Mouse (Mus musculus): ENCODE results near the gene Gm21970.
A peak's percentile ranks its signal among the peaks of the same experiment; 100 is the strongest.

The Gm21970 gene

GRCm38 (mm10) chr16:91401569-91402165 lies 10.1 kb downstream of the Gm21970 start:
- no peak for DNase-seq (ENCODE audit: low read depth, low spot score)

- DNase-seq (ENCODE audit: low read depth, low spot score) = no peak
Measured at GRCm38 (mm10) chr16:91403784-91404183, 12.3 kb downstream of the Gm21970 start.

- no peak for DNase-seq (ENCODE audit: low read depth, low spot score)
Measured at GRCm38 (mm10) chr16:91404187-91404586, 12.7 kb downstream of the Gm21970 start.

GRCm38 (mm10) chr16:91404828-91405577 lies 13.5 kb downstream of the Gm21970 start:
- no peak for DNase-seq (ENCODE audit: low read depth, low spot score)

GRCm38 (mm10) chr16:91405640-91406584 lies 14.4 kb downstream of the Gm21970 start, which contains the start of gene Il10rb:
Gene Il10rb, plus strand, starts transcription at chr16:91406164.
- peak; percentile 83 for DNase-seq (ENCODE audit: low read depth, low spot score)

GRCm38 (mm10) chr16:91406585-91407220 lies 15.2 kb downstream of the Gm21970 start:
- DNase-seq (ENCODE audit: low read depth, low spot score) = no peak

DNA sequence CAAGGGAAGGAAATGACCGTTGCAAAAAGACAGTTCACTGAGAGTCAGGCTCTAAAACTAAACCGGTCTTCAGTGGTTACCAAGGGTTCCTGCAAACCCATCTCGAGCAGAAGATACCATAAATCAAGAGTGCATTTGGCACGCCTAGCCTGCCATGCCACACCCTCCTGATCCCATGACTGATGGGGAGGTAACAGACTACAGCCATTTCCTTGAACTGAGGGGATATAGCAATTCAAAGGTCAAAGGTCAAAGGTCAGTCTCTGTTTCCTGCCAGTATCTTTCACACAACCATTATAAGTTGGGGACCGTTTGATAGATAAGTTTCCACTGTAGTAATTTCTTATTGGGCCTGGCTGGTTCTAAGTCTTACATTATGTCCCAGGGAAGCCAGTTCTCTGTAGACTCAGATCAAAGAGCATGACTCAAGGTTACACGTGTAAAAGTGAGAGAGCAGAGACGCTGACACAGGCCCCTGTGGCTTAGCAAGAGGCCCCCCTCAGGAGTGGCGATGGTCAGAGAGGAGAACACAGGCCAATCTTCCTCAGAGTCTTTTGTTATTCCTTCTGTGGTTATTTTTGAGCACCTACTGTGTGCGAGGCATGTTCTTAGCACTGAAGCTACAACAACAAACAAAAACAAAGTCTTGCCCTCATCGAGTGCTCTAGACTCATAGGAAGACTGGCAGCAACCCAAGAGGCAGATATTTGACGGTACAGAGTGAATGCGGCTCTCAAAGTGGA lies 21.8 kb downstream of the Gm21970 start:
- peak; percentile 66 for DNase-seq (ENCODE audit: low read depth, low spot score)

DNA sequence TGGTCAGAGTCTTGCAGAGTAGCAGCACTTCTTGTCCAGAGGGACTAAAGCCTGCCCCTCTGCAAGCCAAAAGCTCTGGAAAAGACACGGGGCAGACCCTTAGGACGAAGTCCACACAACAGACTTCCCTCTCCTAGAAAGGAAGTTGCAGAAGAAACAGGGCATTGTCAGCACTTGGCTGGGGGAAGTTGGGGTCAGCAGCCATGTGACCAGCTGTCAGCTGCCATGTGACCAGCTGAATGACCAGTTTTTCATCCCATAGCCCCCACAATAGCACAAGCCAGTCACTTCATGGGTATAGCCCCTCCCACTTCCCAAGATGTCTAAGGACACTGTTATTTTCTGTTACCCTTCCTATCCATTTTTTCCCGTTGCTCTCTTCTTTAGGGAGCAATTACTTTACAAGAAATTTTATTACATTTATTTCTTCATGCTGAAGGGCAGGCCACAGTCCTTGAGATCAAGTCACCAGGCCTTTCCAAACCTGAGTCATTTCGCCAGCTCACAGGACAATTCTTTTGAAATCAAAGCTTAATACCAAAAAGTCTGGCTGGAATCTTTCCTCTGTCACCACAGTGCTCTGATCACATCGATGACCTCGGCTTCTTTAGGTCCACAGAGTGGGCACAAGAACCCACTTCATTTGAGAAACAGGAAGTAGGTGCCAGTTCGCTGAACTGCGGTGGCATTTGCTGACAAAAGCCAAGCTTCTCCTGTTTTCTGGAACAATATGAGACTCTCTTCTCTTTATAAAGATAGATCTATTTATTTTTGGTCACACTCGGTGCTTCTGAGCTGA lies 24.1 kb downstream of the Gm21970 start:
- DNase-seq (ENCODE audit: low read depth, low spot score) = no peak

GRCm38 (mm10) chr16:91416357-91416756 lies 24.8 kb downstream of the Gm21970 start:
- DNase-seq (ENCODE audit: low read depth, low spot score) = no peak

- DNase-seq (ENCODE audit: low read depth, low spot score) = no peak
Measured at GRCm38 (mm10) chr16:91416938-91417337, 25.4 kb downstream of the Gm21970 start.

- no peak for DNase-seq (ENCODE audit: low read depth, low spot score)
Measured at GRCm38 (mm10) chr16:91418531-91418930, 27.0 kb downstream of the Gm21970 start.

GRCm38 (mm10) chr16:91425816-91426215 lies 34.3 kb downstream of the Gm21970 start:
- DNase-seq (ENCODE audit: low read depth, low spot score) = no peak

GRCm38 (mm10) chr16:91426586-91426985 lies 35.1 kb downstream of the Gm21970 start:
- no peak for DNase-seq (ENCODE audit: low read depth, low spot score)

DNA sequence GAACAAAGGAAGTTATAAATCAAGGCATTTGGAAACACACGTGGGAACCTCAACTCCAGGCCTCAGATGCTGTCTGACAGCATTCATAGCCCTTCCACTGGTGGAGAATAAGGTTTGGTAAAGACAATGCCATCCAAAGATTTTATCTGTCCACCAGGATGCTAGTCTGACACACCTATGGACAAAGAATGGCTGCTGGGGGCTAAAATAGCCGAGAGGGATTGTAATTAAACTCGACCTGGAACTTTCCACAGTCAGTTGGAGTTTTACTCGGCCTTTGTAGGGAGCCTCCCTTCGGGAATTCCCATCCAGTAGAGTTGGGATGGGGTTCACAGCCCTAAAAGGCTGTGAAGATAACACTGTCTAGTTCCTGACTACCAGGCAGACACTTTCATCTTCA lies 35.9 kb downstream of the Gm21970 start:
- no peak for DNase-seq (ENCODE audit: low read depth, low spot score)

DNA sequence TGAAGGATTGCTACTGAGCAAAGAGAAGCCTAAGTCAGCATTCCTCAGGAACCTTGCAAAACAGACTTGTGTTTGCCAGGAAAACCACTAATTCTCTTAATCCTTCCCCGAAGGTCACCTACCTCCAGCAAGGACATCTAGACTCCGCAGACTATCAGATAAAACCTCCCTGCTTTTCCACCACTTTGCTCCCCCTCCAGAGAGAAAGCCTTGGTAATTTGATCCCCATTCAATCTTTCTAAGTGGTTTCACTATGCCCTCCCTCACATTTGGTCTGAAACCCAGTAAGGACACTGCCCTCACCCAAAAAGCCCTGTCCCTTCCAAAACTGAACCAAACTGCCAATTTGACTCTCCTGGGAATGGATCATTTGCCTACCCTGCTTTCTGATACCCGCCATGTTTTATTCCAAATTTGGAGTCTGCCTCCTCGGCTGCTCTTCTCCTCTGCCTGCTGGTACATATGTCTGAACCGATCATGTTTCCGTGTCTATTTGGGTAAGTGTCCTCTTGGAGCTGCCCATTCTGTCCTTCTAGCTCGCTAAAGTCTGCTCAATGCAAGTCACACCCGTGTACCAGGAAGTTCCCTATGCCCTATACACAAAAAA lies 36.8 kb downstream of the Gm21970 start:
- DNase-seq (ENCODE audit: low read depth, low spot score) = no peak

DNA sequence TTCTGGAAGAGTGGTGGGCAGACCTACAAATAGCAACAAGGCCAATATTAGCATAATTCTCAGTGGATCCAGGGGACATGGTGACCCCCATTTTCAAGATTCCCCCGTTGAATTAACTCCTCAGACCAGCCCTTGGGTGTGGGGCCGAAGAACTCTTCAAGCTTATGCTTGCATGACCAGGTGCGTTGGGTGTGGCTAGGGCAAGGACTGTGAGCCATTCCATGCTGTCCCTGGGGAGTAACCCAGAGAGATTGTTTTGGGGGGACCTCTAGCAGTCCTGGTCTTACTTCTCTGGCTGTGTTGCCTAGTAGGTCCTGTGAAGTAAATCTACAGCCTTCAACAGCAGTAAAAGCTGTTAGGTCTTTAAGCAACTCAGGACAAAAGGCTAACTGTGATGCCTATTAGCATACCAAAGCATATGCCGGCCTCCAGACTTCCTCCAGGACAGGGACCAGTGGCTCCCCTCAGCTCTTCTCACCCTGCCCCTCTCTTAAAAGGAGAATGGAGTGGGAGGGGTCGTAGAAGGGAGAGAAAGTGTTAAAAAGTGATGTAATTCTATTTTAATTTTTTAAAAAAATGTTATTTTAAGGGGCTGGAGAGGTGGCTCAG lies 41.3 kb downstream of the Gm21970 start:
- no peak for DNase-seq (ENCODE audit: low read depth, low spot score)

GRCm38 (mm10) chr16:91433329-91433933 lies 41.9 kb downstream of the Gm21970 start:
- DNase-seq (ENCODE audit: low read depth, low spot score) = peak; percentile 52

DNA sequence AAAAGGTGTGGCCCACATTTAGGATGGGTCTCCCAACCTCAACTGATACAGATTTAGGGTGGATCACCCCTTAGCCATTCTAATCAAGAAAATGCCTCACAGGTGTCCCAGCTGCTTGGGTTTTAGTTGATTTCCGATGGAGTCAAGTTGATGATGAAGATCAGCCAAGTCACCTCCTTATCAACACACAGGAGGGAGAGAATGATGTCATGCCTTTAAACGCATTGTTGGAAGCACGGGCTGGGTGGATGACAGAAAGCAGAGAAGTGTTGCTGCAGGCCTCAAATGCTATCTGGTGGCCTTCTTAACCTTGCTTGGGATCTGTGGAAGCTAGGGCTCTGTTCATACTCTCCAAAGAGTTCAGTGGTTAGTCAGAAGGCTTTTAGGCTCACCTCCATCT lies 42.6 kb downstream of the Gm21970 start:
- no peak for DNase-seq (ENCODE audit: low read depth, low spot score)

GRCm38 (mm10) chr16:91438081-91438480 lies 46.6 kb downstream of the Gm21970 start:
- DNase-seq (ENCODE audit: low read depth, low spot score) = no peak

Measured in CD4-positive helper T cell, adult 2 months (primary cell).